1 mouse cellular context compared by ENCODE assay signal in the genomic region with DNA sequence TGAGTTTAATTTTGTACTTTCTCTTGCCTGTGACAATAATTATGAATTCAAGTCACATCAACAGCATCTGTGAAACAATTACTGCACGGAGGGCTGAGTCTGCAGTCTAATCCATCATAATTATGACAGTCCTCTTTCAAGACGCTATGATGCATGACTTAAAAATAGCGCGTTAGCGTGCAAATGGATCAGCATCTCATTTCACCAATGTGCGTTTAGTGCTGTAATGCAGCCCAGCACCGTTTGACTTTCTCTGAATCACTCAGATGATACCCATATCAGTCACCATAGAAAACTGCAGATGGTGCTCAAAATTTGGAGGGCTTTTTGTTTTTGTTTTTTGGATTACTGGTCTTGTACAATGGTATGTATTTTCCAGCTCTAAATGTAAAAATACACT.
TF ChIP-seq lines count a peak whose summit lies in the region.

No protein-coding gene starts in this region.

TF ChIP-seq in CH12.LX, 34 proteins besides CTCF, POLR2A, EP300 and RAD21 (continued from another document):
- 0 out of 2 replicates have a peak, but pooled peaks have one; percentile 5 for TF ChIP-seq SMC3 (IDR thresholded peaks at IDR 0.05; ENCODE audit: low read depth, low read length)
- no peak for TF ChIP-seq USF2 (conservative IDR thresholded peaks at IDR 0.05; ENCODE audit: low read depth, low read length)
- peak; percentile 86 for TF ChIP-seq MAFK (IDR thresholded peaks at IDR 0.05; ENCODE audit: insufficient replicate concordance, low read length)
- TF ChIP-seq HCFC1 (IDR thresholded peaks at IDR 0.05; ENCODE audit: low read depth, low read length) = no peak
- no peak for TF ChIP-seq MXI1 (IDR thresholded peaks at IDR 0.05; ENCODE audit: low read depth, low read length)
